Mouse (Mus musculus) CH12.LX (cell line): ENCODE measurements at regions not wholly inside any gene's neighbourhood (a gene's known extent, or its start where the extent isn't known, plus 50 kb on each side); places are given as distances from the start of the nearest gene placed in this dataset.
A peak's percentile ranks its signal among the peaks of the same experiment; 100 is the strongest.

Experiments
- DNase-seq: peaks from one replicate; pipeline ENCODE4 v3.0.0-alpha.2; 2013; ENCODE audit errors: extremely low read depth
- H3K27ac ChIP-seq: 2 replicates; pipeline ENCODE4 v1.5.1; 2012; ENCODE audit warnings: low read depth, mild to moderate bottlenecking, control low read depth, moderate library complexity; ENCODE audit not compliant: insufficient read depth
- H3K27me3 ChIP-seq: replicated peaks from 2 replicates; pipeline ENCODE3; 2012; ENCODE audit warnings: inconsistent platforms
- H3K36me3 ChIP-seq, 2 experiments: replicated peaks in 1 of 2; 2 replicates each; pipeline versions ENCODE3 to v1.6.1; 2012; ENCODE audit warnings: inconsistent platforms in 1 of 2, low read length in 1 of 2, mild to moderate bottlenecking in 1 of 2, mixed read lengths in 1 of 2, moderate library complexity in 1 of 2; ENCODE audit not compliant: control insufficient read depth in 1 of 2, insufficient read depth in 1 of 2
- H3K4me1 ChIP-seq, 2 experiments: 2 replicates each; pipeline ENCODE4 v1.6.1; 2012; ENCODE audit warnings: inconsistent platforms in 1 of 2, moderate library complexity in 1 of 2; ENCODE audit not compliant: insufficient read depth in 2 of 2, control insufficient read depth in 1 of 2
- H3K4me2 ChIP-seq: 2 replicates; pipeline ENCODE4 v1.6.1; 2012; ENCODE audit warnings: low read depth, mild to moderate bottlenecking, control low read depth; ENCODE audit not compliant: poor library complexity, insufficient read depth, severe bottlenecking
- H3K4me3 ChIP-seq, 3 experiments: fragments of 150-350 bp in 1 of 3; sonication (generic) in 1 of 3; replicated peaks in 1 of 3; 2 replicates each; pipeline versions ENCODE3 to v1.5.1; 2011 to 2012; ENCODE audit warnings: low read depth in 2 of 3, low read length in 2 of 3, mild to moderate bottlenecking in 2 of 3, moderate library complexity in 2 of 3, control low read depth in 1 of 3, improper control_type of control experiment in 1 of 3, inconsistent platforms in 1 of 3, mixed read lengths in 1 of 3; ENCODE audit not compliant: poor library complexity in 1 of 3
- H3K79me2 ChIP-seq: replicated peaks from 2 replicates; pipeline ENCODE4 v1.6.1; 2012; ENCODE audit warnings: mild to moderate bottlenecking, moderate library complexity; ENCODE audit not compliant: control insufficient read depth, poor library complexity, insufficient read depth, severe bottlenecking; ENCODE audit errors: extremely low read depth
- H3K9ac ChIP-seq: 2 replicates; pipeline ENCODE4 v1.6.1; 2012; ENCODE audit warnings: low read depth, mild to moderate bottlenecking, control low read depth, moderate library complexity; ENCODE audit not compliant: insufficient read depth
- H3K9me3 ChIP-seq: replicated peaks from 2 replicates; pipeline ENCODE3; 2012; ENCODE audit warnings: low read length, inconsistent platforms, mixed read lengths
- BHLHE40 ChIP-seq: IDR thresholded peaks from 2 replicates; pipeline ENCODE4 v1.6.1; 2011; ENCODE audit warnings: mild to moderate bottlenecking, low read depth, low read length, improper control_type of control experiment
- CTCF ChIP-seq, 2 experiments: IDR thresholded peaks in 1 of 2; conservative IDR thresholded peaks in 1 of 2; 2 replicates each; pipeline ENCODE4 v1.5.1; 2011 to 2012; ENCODE audit warnings: low read depth in 2 of 2, low read length in 2 of 2, improper control_type of control experiment in 1 of 2, inconsistent platforms in 1 of 2, mild to moderate bottlenecking in 1 of 2, moderate library complexity in 1 of 2
- HCFC1 ChIP-seq: IDR thresholded peaks from 2 replicates; pipeline ENCODE4 v1.6.1; 2012; ENCODE audit warnings: low read depth, mild to moderate bottlenecking, inconsistent platforms, low read length, improper control_type of control experiment
- IRF4 ChIP-seq: IDR thresholded peaks from 2 replicates; pipeline ENCODE4 v1.6.1; 2014; ENCODE audit warnings: low read depth, mild to moderate bottlenecking, inconsistent platforms, low read length, improper control_type of control experiment
- KAT2A ChIP-seq: IDR thresholded peaks from 2 replicates; pipeline ENCODE4 v1.6.1; 2012; ENCODE audit warnings: low read length, improper control_type of control experiment, inconsistent platforms; ENCODE audit not compliant: insufficient replicate concordance
- MAFK ChIP-seq: IDR thresholded peaks from 2 replicates; pipeline ENCODE4 v1.6.1; 2011; ENCODE audit warnings: low read length, improper control_type of control experiment; ENCODE audit not compliant: insufficient replicate concordance
- MAZ ChIP-seq: IDR thresholded peaks from 2 replicates; pipeline ENCODE4 v1.6.1; 2012; ENCODE audit warnings: low read depth, mild to moderate bottlenecking, inconsistent platforms, low read length, improper control_type of control experiment, moderate library complexity
- NRF1 ChIP-seq: IDR thresholded peaks from 2 replicates; pipeline ENCODE4 v1.6.1; 2014; ENCODE audit warnings: low read depth, mild to moderate bottlenecking, inconsistent platforms, low read length, improper control_type of control experiment, moderate library complexity
- SIN3A ChIP-seq: IDR thresholded peaks from 2 replicates; pipeline ENCODE4 v1.6.1; 2012; ENCODE audit warnings: low read length, improper control_type of control experiment, inconsistent platforms
- SMC3 ChIP-seq: IDR thresholded peaks from 2 replicates; pipeline ENCODE4 v1.6.1; 2011; ENCODE audit warnings: low read depth, low read length, improper control_type of control experiment
- TBP ChIP-seq: conservative IDR thresholded peaks from 2 replicates; pipeline ENCODE4 v1.6.1; 2011; ENCODE audit warnings: low read depth, low read length, improper control_type of control experiment
- USF1 ChIP-seq: IDR thresholded peaks from 2 replicates; pipeline ENCODE4 v1.6.1; 2014; ENCODE audit warnings: low read depth, mild to moderate bottlenecking, inconsistent platforms, low read length, improper control_type of control experiment
- ZMIZ1 ChIP-seq: IDR thresholded peaks from 2 replicates; pipeline ENCODE4 v1.6.1; 2012; ENCODE audit warnings: low read depth, mild to moderate bottlenecking, inconsistent platforms, low read length, improper control_type of control experiment
- ZNF384 ChIP-seq: IDR thresholded peaks from 2 replicates; pipeline ENCODE4 v1.6.1; 2012; ENCODE audit warnings: low read depth, low read length, improper control_type of control experiment, inconsistent platforms
- dilution Hi-C: fragments of 300-500 bp; cut with MboI; formaldehyde crosslinking; loops from 2 replicates; pipeline ENCODE4 v1.14.3; 2020; ENCODE audit warnings: low sequenced_read_pairs; ENCODE audit not compliant: extremely low pct_unique_long_range_greater_than_20kb, extremely low pct_ligation_motif_present
- in situ Hi-C: fragments of 300-500 bp; cut with MboI; formaldehyde crosslinking; loops from 3 replicates; pipeline ENCODE4 v1.14.3; 2019; ENCODE audit warnings: low sequenced_read_pairs, low pct_ligation_motif_present, low pct_unique_long_range_greater_than_20kb, mixed read lengths

DNA sequence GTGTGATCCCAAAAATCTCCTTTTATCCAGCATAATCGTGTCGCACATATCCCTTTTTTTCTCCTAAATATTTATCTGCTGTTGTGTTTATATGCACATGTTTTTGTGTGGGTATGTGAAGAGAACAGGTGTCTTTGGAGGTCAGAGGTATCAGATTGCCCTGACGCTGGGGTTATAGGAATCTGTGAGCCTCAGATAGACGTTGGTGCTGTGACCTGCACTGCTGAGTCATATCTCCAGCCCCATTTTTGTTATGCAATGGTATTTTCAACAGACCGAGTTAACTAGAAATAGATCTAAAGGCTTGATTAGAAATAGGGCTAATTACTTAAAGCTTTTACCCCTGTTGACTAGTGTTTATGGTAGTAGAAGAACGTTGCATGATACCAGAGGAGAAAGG, 75.5 kb upstream of the Nabp1 start:
- in situ Hi-C loops, result no loop called here
- no peaks in the 10 kb centered on the region for H3K27me3 ChIP-seq
- peaks cover 4% of the 10 kb centered on the region in 2 experiments; a peak in 3 of 4 replicates for H3K4me1 ChIP-seq
- dilution Hi-C loops, result no loop called here
- DNase-seq, result no peak
- H3K9me3 ChIP-seq, result no peaks in the 10 kb centered on the region
- H3K36me3 ChIP-seq, result no peaks in the 10 kb centered on the region
- no peak overlapping the region for H3K4me3 ChIP-seq
- H3K27ac ChIP-seq, result no peak overlapping the region
- no peaks in the 10 kb centered on the region for H3K79me2 ChIP-seq
- no peak overlapping the region for H3K9ac ChIP-seq
- TF ChIP-seq USF1, result no peak
- TF ChIP-seq IRF4, result 0 out of 2 replicates have a peak, but pooled peaks have one; percentile 13
- TF ChIP-seq SIN3A, result no peak
- no peak for TF ChIP-seq MAFK
- no peak overlapping the region for H3K4me2 ChIP-seq

DNA sequence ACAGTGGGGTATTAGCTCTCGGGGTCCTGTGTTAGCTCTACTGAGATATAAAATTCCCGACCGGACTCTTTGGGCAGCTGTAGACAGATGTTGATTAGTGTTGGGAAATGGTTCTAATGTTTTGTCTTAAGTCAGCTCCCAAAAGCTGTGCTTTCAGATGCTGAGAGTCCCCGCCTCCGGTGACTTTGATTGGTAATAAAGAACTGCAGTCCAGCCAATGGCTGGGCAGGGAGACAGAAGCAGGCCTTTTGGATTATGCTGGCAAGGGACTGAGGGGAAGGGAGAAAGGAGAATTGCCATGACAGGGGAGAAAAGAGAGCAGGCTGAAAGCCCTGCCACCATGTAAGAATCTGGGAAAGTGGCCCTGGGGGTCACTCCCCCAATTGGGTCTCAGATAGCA, 73.4 kb upstream of the Nabp1 start:
- Histone ChIP-seq H3K79me2 (no peaks in the 10 kb centered on the region), H3K27ac (no peak overlapping the region), H3K27me3 (no peaks in the 10 kb centered on the region), H3K4me3 (no peak overlapping the region), H3K9me3 (no peaks in the 10 kb centered on the region), H3K9ac (no peak overlapping the region), H3K4me2 (no peak overlapping the region), H3K36me3 (no peaks in the 10 kb centered on the region), H3K4me1 (peaks cover 4% of the 10 kb centered on the region in 2 experiments; a peak in 3 of 4 replicates)
- DNase-seq, result no peak
- in situ Hi-C loops (no loop called here), dilution Hi-C loops (no loop called here)
- no peak for TF ChIP-seq TBP

DNA sequence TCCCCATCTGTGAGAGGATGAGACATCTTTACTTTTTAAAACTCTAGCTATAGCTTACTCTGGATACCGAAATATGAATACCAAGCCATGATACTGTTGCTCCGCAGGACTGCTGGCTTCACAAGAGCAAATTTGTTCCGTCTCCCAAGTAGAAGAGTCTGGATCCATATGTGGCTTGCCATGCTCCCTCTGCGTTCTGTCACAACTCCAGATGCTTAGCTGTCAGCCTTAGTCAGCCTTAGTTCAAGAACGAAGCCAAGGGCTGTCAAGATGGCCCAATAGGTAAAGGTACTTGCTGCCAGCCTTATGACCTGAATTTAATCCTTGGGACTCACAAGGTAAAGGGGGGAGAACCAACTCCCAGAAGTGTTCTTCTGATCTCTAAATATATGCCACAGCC, 64.6 kb upstream of the Nabp1 start:
- dilution Hi-C loops, result no loop called here
- H3K36me3 ChIP-seq, result no peaks in the 10 kb centered on the region
- no peak overlapping the region for H3K4me3 ChIP-seq
- TF ChIP-seq HCFC1 (no peak), KAT2A (no peak), ZMIZ1 (no peak), NRF1 (no peak), MAZ (no peak), BHLHE40 (no peak), SMC3 (no peak), TBP (no peak), CTCF (conservative IDR thresholded peaks at IDR 0.05 in 1 of 2, IDR thresholded peaks at IDR 0.05 in 1 of 2; ENCODE audit: low read depth in 2 of 2, low read length in 2 of 2) (no peak), ZNF384 (no peak)
- in situ Hi-C loops, result no loop called here
- no peaks in the 10 kb centered on the region for H3K79me2 ChIP-seq
- no peak for DNase-seq
- H3K27me3 ChIP-seq, result no peaks in the 10 kb centered on the region
- H3K4me1 ChIP-seq, result peaks cover 2 to 22% of the 10 kb centered on the region in 2 experiments; a peak in 2 of 4 replicates
- no peak overlapping the region for H3K27ac ChIP-seq
- H3K4me2 ChIP-seq, result no peak overlapping the region
- H3K9ac ChIP-seq, result no peak overlapping the region
- H3K9me3 ChIP-seq, result no peaks in the 10 kb centered on the region
